Mouse (Mus musculus) thymus, adult 18-20 months (tissue): ENCODE data around the gene Dcst2.
A peak's percentile ranks its signal among the peaks of the same experiment; 100 is the strongest.

ENCODE experiments used
- DNase-seq, 2 experiments: peaks; one replicate each; pipeline ENCODE4 v3.0.0; 2022; ENCODE audit warnings: mixed read lengths in 2 of 2

Dcst2 gene

DNA sequence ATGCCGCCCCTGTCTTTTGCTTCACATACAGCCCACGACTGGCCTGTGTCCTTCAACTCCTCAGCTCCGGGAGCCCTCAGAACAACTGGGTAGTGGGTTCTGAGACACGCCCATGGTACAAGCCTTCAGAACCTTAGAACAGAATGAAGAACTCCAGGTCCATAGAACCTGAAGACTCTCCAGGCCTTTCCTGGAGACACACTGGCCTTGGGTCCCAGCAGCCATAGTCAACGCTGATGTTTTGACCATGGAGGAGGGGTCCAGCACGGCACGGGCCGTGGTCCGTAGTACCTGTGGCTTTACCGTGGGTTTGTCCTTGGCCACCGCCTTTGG lies 3.3 kb downstream of the Dcst2 start, which contains the start of gene Dcst1:
Gene Dcst1 (minus strand): TSS at position 101 of the 333 bp plus-strand sequence.
- no peak for DNase-seq

DNA sequence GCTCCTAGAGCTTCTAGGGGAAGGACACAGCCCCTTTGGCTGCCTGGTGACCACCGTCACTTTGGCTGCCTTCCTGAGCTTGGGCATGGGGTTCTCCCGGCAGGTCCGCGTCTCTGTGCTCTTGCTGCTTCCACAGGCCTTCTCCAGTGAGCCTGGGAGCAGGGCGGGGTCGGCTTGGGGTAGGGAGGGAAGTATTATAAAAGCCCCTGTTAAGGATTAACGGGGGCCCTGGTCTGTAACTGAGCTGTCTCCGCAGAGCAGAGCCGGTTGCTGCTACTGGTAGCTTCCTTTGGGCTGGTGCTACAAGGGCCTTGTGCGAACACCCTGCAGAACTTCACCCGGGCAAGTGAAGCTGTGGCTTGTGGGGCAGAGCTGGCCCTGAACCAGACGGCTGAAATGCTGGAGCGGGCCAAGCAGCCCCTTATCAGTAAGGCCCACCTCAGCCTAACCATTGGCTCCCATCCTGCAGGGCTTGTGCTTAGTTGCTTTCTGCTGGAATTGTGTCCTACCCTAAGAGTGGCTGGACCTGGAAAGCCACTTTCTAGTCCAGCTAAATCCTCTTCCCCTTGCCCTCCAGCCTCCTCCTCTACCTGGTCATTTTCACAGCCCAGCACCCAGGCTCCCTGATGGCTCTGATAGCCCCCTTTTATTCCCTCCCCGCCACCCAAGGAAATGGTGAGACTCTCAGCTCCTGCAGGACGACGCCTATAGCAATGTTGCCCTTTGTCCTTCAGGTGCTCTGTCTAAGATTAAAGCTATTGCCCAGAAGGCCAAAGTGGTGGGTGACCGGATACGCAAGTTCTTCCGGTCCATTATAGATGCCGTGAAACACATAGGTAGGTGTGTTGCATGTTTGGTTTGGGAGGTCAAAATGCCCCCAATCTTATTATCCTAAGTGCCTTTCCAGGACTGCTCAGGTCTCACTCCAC lies 4.0 kb downstream of the Dcst2 start:
- no peak for DNase-seq

DNA sequence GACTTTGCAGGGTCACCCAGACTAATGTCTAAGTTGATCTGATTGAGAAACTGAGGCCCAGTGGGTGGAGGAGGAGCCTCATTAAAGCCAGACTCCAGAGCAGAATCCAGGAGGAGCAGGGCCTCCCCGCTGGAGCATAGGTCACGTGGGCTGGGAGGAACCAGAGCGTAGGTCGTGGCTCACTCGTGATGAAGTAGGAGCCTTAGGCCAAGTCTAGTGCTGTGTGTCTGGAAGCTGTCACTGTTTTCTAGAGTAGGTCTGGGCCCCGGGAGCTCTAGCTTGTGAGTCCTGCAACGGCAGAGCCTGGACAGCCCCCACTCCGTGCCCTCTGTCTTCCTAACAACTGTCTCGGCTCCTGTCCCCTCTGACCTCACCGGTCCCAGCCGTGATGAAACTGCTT lies 5.6 kb downstream of the Dcst2 start:
- no peak for DNase-seq

DNA sequence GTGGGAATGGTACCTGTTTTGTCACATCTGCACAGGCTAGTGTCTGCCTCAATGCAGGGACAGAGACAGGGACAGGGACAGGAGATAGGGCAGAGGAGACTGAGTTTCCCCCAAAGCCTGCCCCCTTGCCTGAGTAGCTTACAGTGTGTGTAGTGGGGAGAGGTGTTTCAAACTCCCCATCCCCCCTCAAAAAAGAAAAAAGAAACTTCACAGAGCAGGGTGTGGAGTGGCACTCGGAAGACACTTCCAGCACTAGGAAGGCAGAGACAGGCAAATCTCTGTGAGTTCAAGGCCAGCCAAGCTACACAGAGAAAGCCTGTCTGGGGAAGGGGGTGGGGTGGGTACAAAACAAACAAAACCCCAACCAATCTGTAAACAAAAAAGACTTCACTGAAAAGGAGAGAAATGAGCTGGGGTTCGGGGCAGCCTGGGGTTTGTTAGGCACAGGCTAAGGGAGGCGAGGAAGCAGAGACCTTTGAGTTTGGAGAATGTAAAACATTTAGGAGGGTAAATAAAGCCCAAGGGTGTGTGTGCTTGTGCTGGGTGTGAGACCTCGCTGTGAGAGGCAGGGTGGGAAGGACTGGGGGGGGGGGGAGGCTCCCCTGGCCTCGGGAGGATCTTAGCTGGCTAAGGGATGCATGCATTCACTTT lies 11.9 kb downstream of the Dcst2 start:
- no peak for DNase-seq

DNA sequence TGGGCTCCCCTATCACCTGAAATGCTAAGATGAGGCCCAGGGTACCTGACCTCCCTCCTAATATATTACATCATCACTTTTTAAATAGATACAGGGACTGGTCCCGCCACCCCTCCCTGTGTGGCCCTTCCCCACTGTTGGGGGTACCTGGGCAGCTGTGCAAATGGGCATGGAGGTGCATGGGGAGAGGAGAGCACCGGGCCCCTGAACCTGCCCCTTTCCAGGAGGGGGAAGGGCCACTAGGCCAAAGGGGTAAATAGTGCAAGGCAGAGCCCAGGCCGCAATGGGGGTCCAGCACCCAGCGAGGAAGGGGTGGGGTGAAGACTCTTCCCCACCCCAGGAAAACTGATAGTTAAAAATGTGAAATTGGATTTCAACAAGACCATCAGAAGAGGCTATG lies 16.1 kb downstream of the Dcst2 start:
- no peak for DNase-seq

DNA sequence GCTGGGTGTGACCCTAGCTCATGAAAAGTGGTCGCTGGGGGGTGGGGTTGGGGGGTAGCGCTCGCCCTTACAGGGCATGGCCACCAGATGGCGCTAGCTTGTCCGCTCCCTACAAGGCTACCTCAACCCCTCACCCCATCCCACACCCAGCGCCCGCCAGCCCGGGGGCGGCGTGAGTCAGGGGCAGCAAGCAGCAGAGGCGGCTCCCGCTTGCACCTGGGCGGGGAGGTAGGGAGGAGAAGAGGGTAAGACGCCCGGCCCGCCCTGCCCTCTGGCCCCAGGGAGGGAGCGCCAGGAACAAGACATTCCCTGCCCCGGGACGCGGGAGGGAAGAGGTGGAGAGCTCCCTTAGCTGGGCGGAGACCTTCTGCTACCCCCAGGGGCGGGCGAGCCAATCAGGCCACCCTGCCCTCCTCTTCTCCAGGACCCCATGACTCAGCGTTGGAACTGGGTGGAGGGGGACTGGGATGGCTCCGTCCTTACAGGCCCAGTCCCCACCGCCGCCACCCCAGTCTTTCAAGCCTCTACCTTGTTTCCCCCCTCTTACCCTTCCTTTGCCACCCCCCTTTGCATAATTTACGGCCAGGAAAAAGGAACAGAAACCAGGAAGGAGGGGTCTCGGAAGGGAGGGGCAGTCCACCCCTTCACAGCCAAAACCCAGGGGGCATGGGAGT lies 16.8 kb downstream of the Dcst2 start:
- peak; percentile 53 to 69 for DNase-seq

DNA sequence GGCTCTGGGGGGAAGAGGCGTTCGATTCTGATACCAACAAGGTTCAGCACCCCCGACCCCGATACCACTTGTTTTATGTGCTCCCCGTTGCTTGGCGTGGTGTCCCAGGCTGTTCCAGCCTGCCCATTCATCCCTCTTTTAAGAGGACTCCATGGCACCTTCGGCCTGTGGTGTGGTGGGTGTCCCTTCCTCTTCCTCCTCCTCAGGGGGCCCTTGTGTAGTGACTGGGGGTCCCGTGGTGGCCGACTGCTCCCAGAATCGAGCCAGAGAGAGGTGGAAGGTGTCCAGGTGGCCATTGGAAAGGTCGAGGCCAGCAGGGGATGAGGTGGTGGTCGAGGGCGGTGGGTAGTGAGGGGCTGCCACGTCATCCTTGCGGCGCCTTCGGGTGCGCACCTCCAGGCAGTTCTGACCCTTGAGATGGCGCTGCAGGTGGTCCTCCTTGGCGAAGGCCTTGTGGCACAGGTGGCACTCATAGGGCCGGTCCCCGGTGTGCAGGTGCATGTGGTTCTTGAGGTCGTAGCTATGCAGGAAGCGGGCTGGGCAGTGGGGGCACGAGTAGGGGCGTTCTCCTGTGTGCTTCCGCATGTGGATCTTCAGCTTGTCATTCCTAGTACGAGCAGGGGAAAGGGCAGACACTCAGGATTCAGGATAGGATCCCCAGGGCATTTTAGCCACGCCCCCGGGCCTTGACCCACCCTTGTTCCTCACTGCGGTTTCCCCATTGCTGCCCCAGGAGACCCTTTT lies 17.8 kb downstream of the Dcst2 start:
- peak in 1 of 2 experiments; percentile 49 for DNase-seq

DNA sequence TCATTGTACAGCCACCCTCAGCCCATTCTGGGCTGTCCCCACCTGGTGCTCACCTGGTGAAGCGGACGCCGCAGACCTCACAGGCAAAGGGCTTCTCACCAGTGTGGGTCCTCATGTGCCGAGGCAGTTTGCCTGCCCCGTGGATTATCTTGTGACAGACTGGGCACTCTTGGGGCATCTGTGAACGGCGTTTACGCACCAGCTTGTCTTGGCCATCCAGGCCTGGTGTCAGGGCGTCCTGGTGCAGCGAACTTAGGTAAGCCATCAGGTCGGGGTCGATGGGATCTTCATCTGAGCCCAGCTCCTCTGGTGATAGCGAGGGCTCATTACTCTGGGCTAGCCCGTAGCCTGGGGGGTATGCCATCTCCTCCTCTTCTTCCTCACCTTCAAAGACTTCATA lies 18.5 kb downstream of the Dcst2 start:
- no peak for DNase-seq

DNA sequence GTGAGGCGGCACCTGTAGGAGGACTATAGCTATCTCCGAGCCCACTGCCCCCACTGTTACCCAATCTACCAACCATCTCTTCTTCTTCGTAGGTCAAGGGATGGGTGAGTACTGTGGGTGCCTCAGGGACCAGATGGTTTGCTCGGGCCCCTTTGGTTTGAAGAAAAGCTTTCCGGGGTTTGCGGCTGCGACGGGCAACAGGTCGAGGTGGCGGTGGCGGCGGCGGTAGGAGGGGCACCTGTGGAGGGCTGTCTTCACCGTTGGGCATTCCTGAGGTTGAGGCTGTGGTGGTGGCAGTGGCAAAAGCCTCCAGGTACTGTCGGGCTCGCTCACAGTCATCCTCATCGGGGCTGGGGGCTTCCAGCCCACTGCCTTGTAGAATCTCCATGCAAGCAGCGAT lies 18.9 kb downstream of the Dcst2 start:
- DNase-seq = no peak

DNA sequence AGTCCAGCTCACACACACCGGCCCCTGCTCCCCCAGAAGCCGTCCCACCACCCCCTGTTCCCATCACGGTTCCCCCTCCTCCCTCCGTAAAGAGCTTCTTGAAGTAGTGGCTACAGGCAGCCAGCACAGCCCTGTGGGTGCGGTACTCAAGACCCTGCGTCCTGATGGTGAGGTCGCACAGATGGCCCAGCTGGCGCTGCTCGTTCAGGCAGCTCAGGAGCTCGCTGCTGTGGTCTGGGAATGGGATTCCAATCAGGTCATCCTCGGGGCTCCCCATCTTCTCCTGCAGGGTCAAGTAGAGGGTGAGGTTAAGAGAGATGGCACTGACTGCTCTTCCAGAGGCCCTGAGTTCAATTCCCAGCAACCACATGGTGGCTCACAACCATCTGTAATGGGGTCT lies 19.5 kb downstream of the Dcst2 start:
- no peak for DNase-seq

DNA sequence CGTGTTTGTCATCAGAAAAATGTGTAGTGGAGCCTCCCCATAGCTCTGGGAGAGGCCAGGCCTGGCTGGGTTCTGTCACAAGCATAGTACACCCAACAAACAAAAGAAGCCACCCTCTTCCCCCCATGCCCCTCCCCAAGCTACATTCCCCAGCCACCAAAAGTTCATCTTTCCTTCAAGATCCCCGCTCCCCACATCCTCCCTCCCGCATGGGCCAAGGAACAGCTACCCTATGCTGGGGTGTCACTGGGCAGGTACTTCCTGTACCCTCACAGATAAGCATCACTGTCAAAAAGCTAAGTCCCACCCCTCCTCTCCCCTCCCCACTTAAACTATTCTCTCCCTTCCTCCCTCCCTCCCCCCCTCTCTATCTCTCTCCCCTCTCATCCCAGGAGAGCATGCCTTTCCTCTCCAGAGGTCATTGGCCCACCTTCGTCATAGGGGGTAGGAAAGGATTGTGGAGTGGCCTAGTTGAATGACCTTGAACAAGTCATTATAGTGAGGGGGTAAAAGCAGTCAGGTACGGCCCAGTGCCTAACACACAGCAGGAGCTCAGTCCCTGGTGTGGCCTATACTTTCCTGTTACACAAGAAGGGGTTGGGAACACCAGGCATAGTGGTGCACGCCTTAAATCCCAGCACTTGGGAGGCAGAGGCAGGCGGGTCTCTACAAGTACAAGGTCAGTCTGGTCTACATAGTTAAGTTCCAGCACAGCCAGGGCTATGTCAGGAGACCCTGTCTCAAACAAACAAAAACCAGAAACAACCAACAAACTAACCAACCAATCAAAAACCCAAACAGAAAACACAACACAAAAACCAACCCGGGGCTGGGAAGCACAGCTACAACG lies 20.5 kb downstream of the Dcst2 start:
- peak in 1 of 2 experiments; percentile 36 for DNase-seq

DNA sequence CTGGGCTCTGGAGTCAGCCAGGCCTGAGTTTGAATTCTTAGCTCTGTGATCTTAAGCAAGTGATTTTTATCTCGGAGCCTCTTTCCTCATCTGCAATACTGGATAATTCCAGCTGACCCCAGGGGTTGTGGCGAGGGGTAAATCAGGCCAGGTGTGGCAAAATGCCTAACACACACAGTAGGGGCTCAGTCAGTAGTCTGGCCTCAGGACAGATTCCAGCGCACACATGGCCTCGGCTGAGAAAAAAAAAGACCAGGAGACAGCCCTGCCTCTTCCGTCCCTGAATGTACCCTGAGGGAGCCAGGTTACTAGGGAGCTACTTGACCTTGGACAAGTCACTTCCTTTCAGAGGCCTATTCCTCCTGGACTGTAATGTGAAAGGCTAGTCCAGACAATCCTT lies 21.2 kb downstream of the Dcst2 start:
- no peak for DNase-seq

DNA sequence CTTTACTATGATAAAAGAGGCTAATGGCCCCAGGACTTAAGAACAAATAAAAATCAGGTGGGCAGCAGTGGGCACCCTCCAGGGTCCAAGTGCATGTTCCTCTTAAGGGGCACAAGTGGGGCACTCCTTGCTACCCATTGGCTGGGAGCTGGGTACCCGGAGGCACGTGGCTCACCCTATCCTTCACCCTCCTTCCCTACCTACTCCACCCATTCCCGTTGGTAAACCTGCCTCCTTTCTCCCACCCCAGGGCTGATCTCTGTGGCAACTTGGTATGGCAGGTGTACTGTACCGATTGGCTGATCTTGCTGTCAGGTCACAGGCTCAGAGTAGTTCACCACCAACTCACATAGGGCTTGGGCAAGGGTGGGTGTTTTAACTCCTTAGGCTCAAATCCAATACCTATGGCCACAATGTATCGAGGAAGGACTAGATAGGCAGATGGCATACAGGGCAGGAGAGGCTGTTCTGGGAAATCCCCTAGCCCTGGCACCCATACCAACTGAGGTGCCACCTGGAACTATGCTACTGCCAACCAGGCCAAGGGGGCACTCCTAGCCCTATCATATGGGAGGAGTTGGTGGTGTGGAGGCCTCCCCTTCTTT lies 22.0 kb downstream of the Dcst2 start:
- no peak for DNase-seq

DNA sequence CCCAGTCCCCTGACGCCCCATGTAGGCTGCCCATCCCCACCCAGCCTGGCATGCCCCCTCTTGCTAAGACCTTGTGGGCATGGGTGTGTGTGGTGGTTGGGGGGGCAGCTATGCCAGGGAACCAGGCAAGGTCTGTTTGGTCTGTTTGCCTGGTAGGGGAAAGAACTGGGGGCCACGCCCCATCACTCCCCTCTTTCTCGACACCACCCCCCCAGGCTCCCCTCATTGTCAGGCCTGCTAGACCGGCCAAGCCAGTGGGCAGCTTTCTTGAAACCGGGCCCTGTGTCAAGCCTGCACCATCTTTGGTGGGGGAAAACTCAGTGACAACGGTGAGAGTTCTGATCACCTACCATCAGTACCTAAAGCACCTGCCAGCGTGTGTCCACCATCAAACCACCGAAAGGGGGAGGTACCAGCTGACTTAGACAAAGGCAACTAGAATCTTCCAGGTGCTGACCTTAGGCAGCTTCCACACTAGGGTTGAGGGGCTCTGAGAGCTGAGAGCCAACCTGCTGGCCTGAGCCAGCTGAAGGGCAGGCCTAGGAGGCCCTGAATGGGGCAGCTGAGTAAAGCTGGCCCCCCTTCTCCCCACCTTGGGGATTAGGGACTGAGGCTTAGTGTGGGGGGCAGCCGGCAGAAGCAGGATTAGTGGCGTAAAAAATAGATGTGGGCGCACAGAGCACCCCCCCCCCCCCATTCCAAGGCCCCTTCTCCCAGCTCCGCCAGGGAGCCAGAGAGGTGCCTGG lies 22.7 kb downstream of the Dcst2 start:
- DNase-seq = no peak

DNA sequence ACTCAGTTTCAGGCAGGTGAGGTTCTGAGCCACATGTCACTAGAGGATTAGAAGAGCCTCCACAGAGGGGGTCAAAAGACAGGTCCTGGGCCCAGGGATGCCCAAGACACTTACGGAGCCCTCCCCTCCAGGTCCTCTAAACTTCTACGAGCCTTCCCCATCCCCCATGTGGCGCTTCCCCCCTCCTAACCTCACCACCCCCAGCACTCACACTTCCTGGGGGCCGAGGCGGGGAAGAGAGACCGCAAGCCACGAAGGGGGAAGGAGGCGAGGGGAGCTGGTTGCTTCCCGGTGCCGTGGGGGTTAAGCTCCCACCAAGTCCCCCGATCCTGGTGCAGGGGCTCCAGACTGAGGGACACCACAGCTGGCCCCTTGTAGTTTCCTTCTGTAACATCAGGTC lies 23.7 kb downstream of the Dcst2 start:
- DNase-seq = peak; percentile 49 to 58

DNA sequence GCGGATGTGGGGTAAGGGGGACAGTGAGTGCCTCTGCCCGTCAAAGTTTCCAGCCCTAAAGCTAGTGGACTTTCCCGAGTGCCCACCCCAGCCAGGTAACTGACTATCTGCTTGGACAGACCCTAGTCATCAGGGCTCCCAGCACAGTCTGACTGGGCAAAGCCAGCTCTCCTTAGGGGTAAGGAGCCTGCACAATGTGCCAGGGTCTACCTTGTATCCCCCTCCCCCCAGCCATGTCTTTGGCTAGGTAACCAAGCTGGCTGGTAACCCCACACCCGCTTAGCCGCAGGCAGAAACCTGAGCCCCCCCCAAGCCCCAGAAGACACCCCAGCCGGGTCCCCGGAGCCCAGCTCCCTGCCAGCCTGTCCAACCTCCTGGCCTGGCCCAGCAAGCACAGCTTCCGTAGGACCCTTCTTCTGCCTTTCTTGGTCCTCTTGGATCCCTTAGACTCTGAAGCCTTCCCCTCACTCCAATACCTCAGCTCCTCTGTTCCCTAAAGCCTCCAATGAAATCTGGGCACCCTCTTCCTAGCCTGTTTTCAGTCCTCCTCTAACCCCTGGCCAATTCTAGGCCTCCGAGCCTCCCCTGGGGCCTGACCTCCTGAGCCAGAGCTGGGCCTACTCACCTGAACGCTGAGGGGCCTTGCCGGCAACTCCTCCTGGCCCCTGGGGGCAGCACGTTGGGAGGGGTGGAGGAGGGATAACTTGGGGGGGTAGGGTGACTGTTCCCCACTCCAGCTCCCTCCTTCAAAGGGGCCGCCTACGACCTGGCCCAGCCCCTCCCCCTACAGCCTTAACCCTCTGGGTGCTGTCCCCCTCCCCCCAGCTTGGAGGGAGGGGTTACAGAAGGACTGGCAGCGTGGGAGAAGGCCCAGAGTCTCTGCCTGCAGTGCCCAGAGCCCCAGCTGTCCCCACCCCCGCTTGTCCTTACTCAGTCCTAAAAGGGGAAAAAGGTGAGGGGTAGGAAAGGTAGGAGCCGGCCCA lies 25.0 kb downstream of the Dcst2 start:
- peak in 1 of 2 experiments; percentile 48 for DNase-seq

DNA sequence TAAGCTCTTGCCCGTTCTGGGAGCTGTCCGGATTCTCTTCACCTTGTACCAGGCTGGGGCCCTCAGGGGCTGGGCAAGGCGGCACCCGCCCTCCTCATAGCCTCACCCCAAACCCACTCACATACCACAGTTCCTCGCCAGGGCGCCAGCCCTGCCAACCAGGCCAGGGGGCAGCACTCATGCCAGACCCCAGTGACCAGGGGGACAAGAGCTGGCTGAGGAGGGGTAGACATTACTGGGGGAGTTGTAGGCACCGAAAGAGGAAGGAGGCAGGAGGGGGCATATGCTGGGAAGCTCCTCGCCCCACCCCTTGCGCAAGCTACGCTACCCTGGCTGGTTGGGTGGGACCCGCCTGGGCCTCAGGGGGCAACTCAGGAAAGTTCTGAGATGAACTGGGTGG lies 25.9 kb downstream of the Dcst2 start:
- DNase-seq = peak in 1 of 2 experiments; percentile 27

DNA sequence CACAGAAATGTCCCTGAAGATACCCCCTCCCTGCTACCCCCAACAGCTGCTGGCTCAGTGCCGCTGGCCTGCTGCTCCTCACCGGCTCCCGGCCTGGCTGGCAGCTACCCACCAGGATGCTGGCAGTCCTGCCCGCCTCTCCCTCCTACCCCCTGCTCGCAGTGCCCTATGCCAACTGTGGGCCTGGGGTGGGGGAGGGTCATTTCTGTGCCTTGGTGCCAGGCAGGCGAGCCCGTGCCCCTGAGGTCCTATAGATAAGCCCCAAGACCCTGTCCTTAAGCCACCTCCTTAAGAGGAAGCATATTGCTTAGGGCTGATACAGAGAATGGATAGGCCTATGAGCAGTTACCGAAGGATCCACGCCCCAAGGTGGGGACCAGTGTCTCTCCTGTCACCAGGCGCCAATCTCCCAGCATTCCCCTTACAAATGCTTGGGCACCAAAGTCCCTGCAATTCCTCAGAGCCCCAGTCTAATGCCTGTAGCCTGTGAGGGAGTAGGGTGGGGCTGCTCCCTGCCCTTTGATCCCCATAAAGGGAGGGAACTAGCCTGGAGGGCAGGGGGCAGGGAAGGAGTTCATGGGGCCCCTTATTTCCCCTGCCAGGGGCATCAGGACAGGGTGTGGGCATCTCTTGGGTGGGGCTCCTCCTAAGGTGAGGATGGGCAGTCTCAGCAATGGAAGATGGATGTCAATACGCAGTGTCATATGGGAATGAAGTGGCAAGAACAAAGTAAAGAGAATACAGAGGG lies 26.5 kb downstream of the Dcst2 start:
- peak in 1 of 2 experiments; percentile 30 for DNase-seq
